Mouse (Mus musculus) layer of hippocampus, adult 18-20 months (tissue): ENCODE data around the gene B020004J07Rik. TPM values are rescaled to one million over a fixed set of nuclear protein-coding genes. Genes with fewer than 3 reads are reported as not detected.
"Not testable (repeated sequence)": the region's sequence is repeated elsewhere in the genome, so short reads cannot be mapped to it uniquely, and the experiment has no call there.

ENCODE experiments used
- DNase-seq, 2 experiments: peaks; one replicate each; pipeline ENCODE4 v3.0.0; 2022; ENCODE audit warnings: low spot score in 2 of 2
- long read RNA-seq: library from polyadenylated mRNA; stranded (forward); transcript quantifications from one replicate; pipeline ENCODE4 v2.0.0, GENCODE M21; 2021
- total RNA-seq, 2 experiments: library from RNA; stranded (reverse); gene quantifications; 2 replicates each; pipeline ENCODE4 v1.2.3; 2021

B020004J07Rik gene
- total RNA-seq = not detected
- long read RNA-seq = 0 reads

DNA sequence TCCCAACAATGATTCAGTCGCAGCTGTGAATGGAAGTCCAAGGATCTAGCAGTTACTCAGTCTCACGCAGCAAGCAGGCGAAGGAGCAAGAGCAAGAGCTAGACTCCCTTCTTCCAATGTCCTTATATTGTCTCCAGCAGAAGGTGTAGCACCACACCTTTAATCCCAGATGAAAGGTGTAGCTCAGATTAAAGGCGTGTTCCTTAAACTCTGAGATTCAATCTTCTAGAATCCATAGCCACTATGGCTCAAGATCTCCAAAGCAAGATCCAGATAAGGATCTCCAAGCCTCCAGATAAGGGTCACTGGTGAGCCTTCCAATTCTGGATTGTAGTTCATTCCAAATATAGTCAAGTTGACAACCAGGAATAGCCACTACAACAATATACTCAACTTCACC, at the start of gene B020004J07Rik:
TSS of gene B020004J07Rik (minus strand) at position 101 of the 400 bp plus-strand sequence.
- not testable (repeated sequence) for DNase-seq

DNA sequence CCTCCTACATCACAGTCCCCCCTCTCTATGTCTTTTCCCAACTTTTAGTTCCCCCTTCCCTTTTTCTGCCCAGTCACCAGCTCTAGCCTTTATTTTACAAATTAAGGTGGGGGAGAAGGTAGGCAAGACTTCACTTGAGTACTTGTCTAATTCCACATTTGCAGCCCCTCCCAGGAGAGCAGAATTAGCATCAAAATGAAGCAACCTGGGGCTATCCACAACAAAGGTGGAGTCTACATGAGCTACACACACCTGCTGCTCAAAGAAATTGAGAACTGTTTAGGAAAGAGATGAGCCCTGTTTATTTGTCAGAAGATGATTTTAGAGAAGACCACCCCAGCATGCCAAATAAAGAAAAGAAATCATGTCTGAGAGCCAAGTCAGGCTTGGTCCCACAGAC, 45.6 kb upstream of the B020004J07Rik start:
- DNase-seq = no peak

DNA sequence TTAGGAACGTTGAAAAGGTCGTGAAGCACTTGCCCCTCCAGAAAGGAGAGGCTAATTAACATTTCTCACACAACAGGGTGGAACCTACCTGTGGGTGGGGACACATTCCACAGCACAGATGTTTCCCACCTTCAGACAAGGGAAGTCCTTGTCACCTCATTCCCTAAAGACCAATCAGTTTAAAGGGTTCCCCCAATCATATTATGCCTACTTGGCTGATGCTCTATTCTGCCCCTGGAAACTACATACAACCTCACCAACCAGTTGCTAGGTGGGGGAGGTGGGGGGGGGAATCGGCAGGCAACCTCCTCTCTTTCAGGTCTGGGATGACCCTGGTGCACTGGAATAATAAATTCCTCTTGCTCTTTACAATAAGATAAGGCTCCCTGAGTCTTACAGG, 39.8 kb upstream of the B020004J07Rik start:
- DNase-seq = no peak

DNA sequence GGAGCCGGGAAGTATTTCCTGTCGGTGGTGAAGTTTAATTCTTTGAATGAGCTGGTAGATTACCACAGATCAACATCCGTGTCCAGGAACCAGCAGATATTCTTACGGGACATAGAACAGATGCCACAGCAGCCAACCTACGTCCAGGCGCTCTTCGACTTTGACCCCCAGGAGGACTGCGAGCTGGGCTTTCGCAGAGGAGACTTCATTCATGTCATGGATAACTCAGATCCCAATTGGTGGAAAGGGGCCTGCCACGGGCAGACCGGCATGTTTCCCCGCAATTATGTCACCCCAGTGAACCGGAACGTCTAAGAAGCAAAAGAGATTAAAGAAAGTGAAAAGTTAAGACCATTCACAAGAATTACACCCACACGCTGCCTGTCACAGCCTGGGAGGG, 31.9 kb upstream of the B020004J07Rik start:
- DNase-seq = not testable (repeated sequence)

DNA sequence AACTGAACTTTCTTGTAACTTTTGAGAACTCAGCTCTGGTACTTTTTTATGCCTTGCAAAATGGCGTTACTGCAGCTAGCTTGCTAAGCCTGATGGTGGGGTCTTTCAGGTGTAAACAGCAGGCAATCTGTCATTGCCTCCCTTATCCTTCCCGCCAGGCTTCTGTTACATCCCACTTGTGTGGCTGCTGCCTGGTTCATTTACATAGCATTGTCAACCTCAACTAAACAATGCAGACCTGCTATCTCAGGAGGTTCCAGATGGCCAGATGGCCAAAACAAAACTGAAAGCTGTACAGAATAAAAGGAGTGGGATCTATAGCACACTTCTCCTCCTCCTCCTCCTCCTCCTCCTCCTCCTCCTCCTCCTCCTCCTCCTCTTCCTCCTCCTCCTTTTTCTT, 28.2 kb upstream of the B020004J07Rik start:
- peak in 1 of 2 experiments; percentile 2 for DNase-seq

DNA sequence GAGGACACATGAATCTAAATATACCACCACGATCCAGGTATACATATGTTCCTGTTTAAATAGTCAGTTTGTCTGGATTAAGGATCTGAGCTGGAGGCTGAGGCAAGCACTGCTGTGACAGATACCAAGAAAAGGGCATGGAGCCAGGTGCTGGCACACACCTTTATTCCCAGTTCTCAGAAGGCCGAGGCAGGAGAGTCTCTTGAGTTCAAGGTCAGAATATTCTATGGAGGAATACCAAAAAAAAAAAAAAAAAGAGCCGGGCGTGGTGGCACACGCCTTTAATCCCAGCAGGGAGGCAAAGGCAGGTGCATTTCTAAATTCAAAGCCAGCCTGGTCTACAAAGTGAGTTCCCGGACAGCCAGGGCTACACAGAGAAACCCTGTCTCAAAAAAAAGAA, 18.5 kb upstream of the B020004J07Rik start:
- no peak for DNase-seq

DNA sequence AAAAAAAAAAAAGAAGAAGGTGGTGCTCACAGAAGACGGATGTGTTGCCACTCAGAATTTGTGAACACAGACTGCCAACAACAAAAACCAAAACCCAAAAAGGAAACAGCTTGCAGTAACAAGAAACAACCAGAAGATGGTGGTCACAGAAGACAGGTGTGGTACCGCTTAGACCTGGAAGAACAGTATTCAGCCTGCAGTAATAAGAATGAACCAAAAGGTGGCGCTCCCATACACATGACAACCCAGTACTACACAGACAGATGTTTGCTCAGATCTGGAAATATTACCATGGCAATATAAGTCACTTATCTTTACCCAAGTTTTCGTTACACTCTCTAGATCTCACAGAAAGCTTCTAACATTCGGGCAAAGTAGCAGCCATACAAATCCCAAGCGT, 17.1 kb upstream of the B020004J07Rik start:
- peak in 1 of 2 experiments; percentile 40 for DNase-seq

DNA sequence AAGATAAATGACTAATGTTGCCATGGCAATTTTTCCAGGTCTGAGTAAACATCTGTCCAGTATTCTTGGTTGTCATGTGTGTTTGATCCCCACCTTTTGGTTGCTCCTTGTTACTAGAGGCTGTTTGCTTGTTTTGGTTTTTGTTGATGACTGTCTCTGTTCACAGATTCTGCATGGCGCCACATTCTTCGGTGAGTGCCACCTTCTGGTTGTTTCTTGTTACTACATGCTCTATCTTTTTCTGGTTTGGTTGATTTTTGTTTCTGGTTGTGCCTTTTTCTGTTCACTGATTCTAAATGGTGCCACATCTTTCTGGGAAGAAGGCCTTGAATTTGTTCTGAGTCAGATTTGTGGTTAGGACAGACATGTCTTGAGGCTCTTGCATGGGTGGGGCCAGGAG, 7.1 kb upstream of the B020004J07Rik start:
- no peak for DNase-seq

Other genes with a start within 250 kb of the B020004J07Rik start
- gene Leprot, start 196.3 kb downstream of the B020004J07Rik start, total RNA-seq = 10 to 100 TPM; 27.1 to 29.5 TPM
- 1 to 10 TPM; 1.7 to 2.4 TPM for gene Lepr, start 126.6 kb downstream of the B020004J07Rik start, total RNA-seq
- gene C130073F10Rik, start 49.8 kb upstream of the B020004J07Rik start, total RNA-seq = not detected
- gene Gm12800, start 65.1 kb upstream of the B020004J07Rik start, total RNA-seq = not detected
- gene Gm12794, start 96.4 kb upstream of the B020004J07Rik start, total RNA-seq = not detected
- gene Gm12790, start 137.0 kb upstream of the B020004J07Rik start, total RNA-seq = not detected
- gene Gm12789, start 142.6 kb upstream of the B020004J07Rik start, total RNA-seq = not detected
- gene Pde4b, start 243.5 kb upstream of the B020004J07Rik start, total RNA-seq = 10 to 100 TPM; 59.5 to 65.2 TPM